Mouse (Mus musculus) stomach, postnatal 0 days (tissue): Measurements from ENCODE around the gene Gdpd2.

ENCODE experiments used
- CTCF ChIP-seq: IDR thresholded peaks from 2 replicates; pipeline ENCODE4 v1.5.1; 2016; ENCODE audit warnings: antibody characterized with exemption, low read depth, mild to moderate bottlenecking, moderate library complexity
- EP300 ChIP-seq: optimal IDR thresholded peaks from 2 replicates; pipeline ENCODE3; 2016; ENCODE audit warnings: antibody characterized with exemption

- TF ChIP-seq CTCF (peak; percentile 56), EP300 (no peak)
These were observed 37.7 kb downstream of the Gdpd2 start, which contains the start of gene Dlg3 for GRCm38 (mm10) chrX:100767181-100767884.
